Mouse (Mus musculus) c-Kit-positive CD71-negative TER-119-negative erythroid progenitor cells, embryonic 14.5 days (primary cell): ENCODE data around the gene Olfr920.

ENCODE experiments used
- DNase-seq: peaks from one replicate; pipeline ENCODE4 v3.0.0-alpha.2; 2013; ENCODE audit warnings: low read depth

Gene Olfr920

GRCm38 (mm10) chr9:38751999-38752398 lies at the start of gene Olfr920:
Olfr920 (plus strand) TSS chr9:38752299.
- DNase-seq: no peak

GRCm38 (mm10) chr9:38718102-38718501 lies 34.0 kb upstream of the Olfr920 start, which contains the start of gene Vwa5a:
Vwa5a (plus strand) TSS chr9:38718268.
- no peak for DNase-seq

- no peak for DNase-seq
Observed at GRCm38 (mm10) chr9:38718927-38719441, 33.1 kb upstream of the Olfr920 start.

GRCm38 (mm10) chr9:38724044-38724443 lies 28.1 kb upstream of the Olfr920 start:
- DNase-seq: no peak

GRCm38 (mm10) chr9:38728218-38728617 lies 23.9 kb upstream of the Olfr920 start:
- DNase-seq: no peak

GRCm38 (mm10) chr9:38741408-38741807 lies 10.7 kb upstream of the Olfr920 start:
- no peak for DNase-seq

GRCm38 (mm10) chr9:38744619-38745315 lies 7.3 kb upstream of the Olfr920 start:
- DNase-seq: no peak

- DNase-seq: no peak
Observed at GRCm38 (mm10) chr9:38772768-38773167, 20.7 kb downstream of the Olfr920 start, which contains the start of gene Olfr921. Olfr921 (plus strand) TSS chr9:38773068.

- no peak for DNase-seq
Observed at GRCm38 (mm10) chr9:38792689-38793088, 40.6 kb downstream of the Olfr920 start.

- DNase-seq: no peak
Observed at GRCm38 (mm10) chr9:38805696-38806095, 53.6 kb downstream of the Olfr920 start.
